Mouse (Mus musculus): ENCODE measurements around the gene Ank. TPM values are rescaled to one million over a fixed set of nuclear protein-coding genes. Genes with fewer than 3 reads are reported as not detected.

Ank gene
- polyA plus RNA-seq, 1 experiment from 2014 or later, result 23.3 TPM

- Histone ChIP-seq H3K4me1 (no peaks in the 10 kb centered on the region), H3K27me3 (no peaks in the 10 kb centered on the region), H3K27ac (replicated peaks) (no peak overlapping the region), H3K4me2 (replicated peaks) (no peak overlapping the region), H3K9me3 (replicated peaks) (no peaks in the 10 kb centered on the region), H3K4me3 (replicated peaks) (no peak overlapping the region), H3K36me3 (no peaks in the 10 kb centered on the region), H3K9ac (no peak overlapping the region)
- no peak for ATAC-seq (ENCODE audit: insufficient number of reproducible peaks, low FRiP score, low TSS enrichment, low read depth)
- 79% methylated on average over 6 of the region's 6 CpGs for WGBS
Observed at GRCm38 (mm10) chr15:27548110-27548509, 81.6 kb downstream of the Ank start.

GRCm38 (mm10) chr15:27549071-27549470 lies 82.6 kb downstream of the Ank start:
- 79% methylated on average over 10 of the region's 10 CpGs for WGBS
- H3K4me3 ChIP-seq (replicated peaks), result no peak overlapping the region
- ATAC-seq (ENCODE audit: insufficient number of reproducible peaks, low FRiP score, low TSS enrichment, low read depth), result no peak
- no peak overlapping the region for H3K27ac ChIP-seq (replicated peaks)
- no peak overlapping the region for H3K9ac ChIP-seq
- no peaks in the 10 kb centered on the region for H3K36me3 ChIP-seq
- no peaks in the 10 kb centered on the region for H3K27me3 ChIP-seq
- no peaks in the 10 kb centered on the region for H3K9me3 ChIP-seq (replicated peaks)
- H3K4me2 ChIP-seq (replicated peaks), result no peak overlapping the region
- no peaks in the 10 kb centered on the region for H3K4me1 ChIP-seq

GRCm38 (mm10) chr15:27549878-27550277 lies 83.4 kb downstream of the Ank start:
- Histone ChIP-seq H3K4me2 (replicated peaks) (no peak overlapping the region), H3K9ac (no peak overlapping the region), H3K27me3 (no peaks in the 10 kb centered on the region), H3K4me3 (replicated peaks) (no peak overlapping the region), H3K9me3 (replicated peaks) (no peaks in the 10 kb centered on the region), H3K27ac (replicated peaks) (no peak overlapping the region), H3K4me1 (no peaks in the 10 kb centered on the region), H3K36me3 (no peaks in the 10 kb centered on the region)
- no peak for ATAC-seq (ENCODE audit: insufficient number of reproducible peaks, low FRiP score, low TSS enrichment, low read depth)
- 71% methylated on average over 7 of the region's 7 CpGs for WGBS

GRCm38 (mm10) chr15:27550358-27550992 lies 84.0 kb downstream of the Ank start:
- no peak for ATAC-seq (ENCODE audit: insufficient number of reproducible peaks, low FRiP score, low TSS enrichment, low read depth)
- H3K4me3 ChIP-seq (replicated peaks), result no peak overlapping the region
- no peak overlapping the region for H3K9ac ChIP-seq
- no peaks in the 10 kb centered on the region for H3K27me3 ChIP-seq
- H3K36me3 ChIP-seq, result no peaks in the 10 kb centered on the region
- no peaks in the 10 kb centered on the region for H3K9me3 ChIP-seq (replicated peaks)
- H3K4me2 ChIP-seq (replicated peaks), result no peak overlapping the region
- H3K27ac ChIP-seq (replicated peaks), result no peak overlapping the region
- no peaks in the 10 kb centered on the region for H3K4me1 ChIP-seq
- WGBS, result 69% methylated on average over 9 of the region's 9 CpGs

GRCm38 (mm10) chr15:27551117-27552114 lies 84.9 kb downstream of the Ank start:
- Histone ChIP-seq H3K4me1 (no peaks in the 10 kb centered on the region), H3K27ac (replicated peaks) (no peak overlapping the region), H3K27me3 (no peaks in the 10 kb centered on the region), H3K9ac (no peak overlapping the region), H3K9me3 (replicated peaks) (no peaks in the 10 kb centered on the region), H3K4me2 (replicated peaks) (no peak overlapping the region), H3K36me3 (no peaks in the 10 kb centered on the region), H3K4me3 (replicated peaks) (no peak overlapping the region)
- WGBS, result 87% methylated on average over 19 of the region's 19 CpGs
- ATAC-seq (ENCODE audit: insufficient number of reproducible peaks, low FRiP score, low TSS enrichment, low read depth), result no peak

GRCm38 (mm10) chr15:27552129-27552700 lies 85.7 kb downstream of the Ank start:
- H3K27me3 ChIP-seq, result no peaks in the 10 kb centered on the region
- WGBS, result 86% methylated on average over 10 of the region's 10 CpGs
- no peak overlapping the region for H3K27ac ChIP-seq (replicated peaks)
- no peaks in the 10 kb centered on the region for H3K36me3 ChIP-seq
- ATAC-seq (ENCODE audit: insufficient number of reproducible peaks, low FRiP score, low TSS enrichment, low read depth), result peak; percentile 58; the same call in 1 of the 2 replicates
- H3K4me1 ChIP-seq, result no peaks in the 10 kb centered on the region
- H3K9ac ChIP-seq, result no peak overlapping the region
- no peak overlapping the region for H3K4me3 ChIP-seq (replicated peaks)
- H3K9me3 ChIP-seq (replicated peaks), result no peaks in the 10 kb centered on the region
- H3K4me2 ChIP-seq (replicated peaks), result no peak overlapping the region

GRCm38 (mm10) chr15:27553554-27553953 lies 87.1 kb downstream of the Ank start:
- 85% methylated on average over 5 of the region's 5 CpGs for WGBS
- H3K36me3 ChIP-seq, result no peaks in the 10 kb centered on the region
- H3K4me1 ChIP-seq, result peaks cover 7% of the 10 kb centered on the region
- H3K27ac ChIP-seq (replicated peaks), result no peak overlapping the region
- no peak for ATAC-seq (ENCODE audit: insufficient number of reproducible peaks, low FRiP score, low TSS enrichment, low read depth)
- no peaks in the 10 kb centered on the region for H3K27me3 ChIP-seq
- H3K4me2 ChIP-seq (replicated peaks), result no peak overlapping the region
- no peak overlapping the region for H3K9ac ChIP-seq
- H3K4me3 ChIP-seq (replicated peaks), result no peak overlapping the region
- no peaks in the 10 kb centered on the region for H3K9me3 ChIP-seq (replicated peaks)

GRCm38 (mm10) chr15:27558456-27559147 lies 92.1 kb downstream of the Ank start:
- no peak for ATAC-seq (ENCODE audit: insufficient number of reproducible peaks, low FRiP score, low TSS enrichment, low read depth)
- WGBS, result 27% methylated on average over 16 of the region's 16 CpGs

GRCm38 (mm10) chr15:27560315-27560714 lies 93.8 kb downstream of the Ank start:
- Histone ChIP-seq H3K9me3 (replicated peaks) (no peaks in the 10 kb centered on the region), H3K9ac (no peak overlapping the region), H3K27ac (replicated peaks) (no peak overlapping the region), H3K4me3 (replicated peaks) (no peak overlapping the region), H3K4me1 (peaks cover 19% of the 10 kb centered on the region), H3K27me3 (no peaks in the 10 kb centered on the region), H3K36me3 (no peaks in the 10 kb centered on the region), H3K4me2 (replicated peaks) (no peak overlapping the region)
- no peak for ATAC-seq (ENCODE audit: insufficient number of reproducible peaks, low FRiP score, low TSS enrichment, low read depth)
- WGBS, result 68% methylated on average over 11 of the region's 11 CpGs

More at GRCm38 (mm10) chr15:27558456-27559147, 92.1 kb downstream of the Ank start:
- Histone ChIP-seq H3K27me3 (no peaks in the 10 kb centered on the region), H3K9ac (no peak overlapping the region), H3K4me1 (peaks cover 19% of the 10 kb centered on the region), H3K27ac (replicated peaks) (peak overlapping the region; percentile 48), H3K4me2 (replicated peaks) (peak overlapping the region; percentile 13), H3K9me3 (replicated peaks) (no peaks in the 10 kb centered on the region), H3K4me3 (replicated peaks) (no peak overlapping the region), H3K36me3 (no peaks in the 10 kb centered on the region)

GRCm38 (mm10) chr15:27564106-27565100 lies 97.9 kb downstream of the Ank start:
- peaks cover 4% of the 10 kb centered on the region; the same call in 1 of the 2 replicates for H3K36me3 ChIP-seq
- no peak overlapping the region for H3K4me3 ChIP-seq (replicated peaks)
- no peaks in the 10 kb centered on the region for H3K27me3 ChIP-seq
- no peak overlapping the region for H3K9ac ChIP-seq
- peaks cover 4% of the 10 kb centered on the region for H3K4me1 ChIP-seq
- no peak for ATAC-seq (ENCODE audit: insufficient number of reproducible peaks, low FRiP score, low TSS enrichment, low read depth)
- 72% methylated on average over 14 of the region's 14 CpGs for WGBS
- H3K4me2 ChIP-seq (replicated peaks), result no peak overlapping the region
- H3K9me3 ChIP-seq (replicated peaks), result no peaks in the 10 kb centered on the region
- H3K27ac ChIP-seq (replicated peaks), result peak overlapping the region; percentile 24; the same call in 1 of the 2 replicates
